Mouse (Mus musculus): ENCODE measurements around the gene Gpx8.

- TF ChIP-seq POU5F1 (IDR thresholded peaks at IDR 0.05; ENCODE audit: borderline replicate concordance, low read length) = no peak
- no peak for TF ChIP-seq CTCF (conservative IDR thresholded peaks at IDR 0.05; ENCODE audit: low read length)
- no peak for TF ChIP-seq NANOG (IDR thresholded peaks at IDR 0.05; ENCODE audit: borderline replicate concordance, low read length)
These were observed 48.4 kb upstream of the Gpx8 start for GRCm38 (mm10) chr13:113094618-113095017.

Data from E14TG2a.4 (cell line).